Mouse (Mus musculus): Measurements from ENCODE around the gene Adgrf2. TPM values are rescaled to one million over a fixed set of nuclear protein-coding genes. Genes with fewer than 3 reads are reported as not detected.

The Adgrf2 gene
- total and polyA plus RNA-seq, 2 experiments: 0.09 to 0.28 TPM

- Histone ChIP-seq H3K4me3 (ENCODE audit: insufficient read depth, low read depth, low read length) (no peak overlapping the region), H3K27ac (replicated peaks; ENCODE audit: insufficient read depth, low read depth, low read length) (no peak overlapping the region), H3K4me1 (ENCODE audit: control insufficient read depth, insufficient read depth, low read length) (no peaks in the 10 kb centered on the region), H3K79me2 (ENCODE audit: control insufficient read depth, insufficient read depth, low read length) (no peaks in the 10 kb centered on the region), H3K27me3 (ENCODE audit: control insufficient read depth, insufficient read depth, low read length) (no peaks in the 10 kb centered on the region), H3K9ac (ENCODE audit: low read depth, low read length) (no peak overlapping the region), H3K36me3 (ENCODE audit: control insufficient read depth, insufficient read depth, low read length) (no peaks in the 10 kb centered on the region)
- no peak for DNase-seq (ENCODE audit: extremely low read depth, low read depth, low spot score)
- TF ChIP-seq CTCF (IDR thresholded peaks at IDR 0.05; ENCODE audit: low read depth, low read length): no peak
- TF ChIP-seq POLR2A (IDR thresholded peaks at IDR 0.05; ENCODE audit: extremely low read depth, insufficient read depth, low read length): no peak
- WGBS: 77% methylated on average over 8 of the region's 8 CpGs
These were observed 51.4 kb downstream of the Adgrf2 start for GRCm38 (mm10) chr17:42690531-42690930.

Other genes starting within 250 kb of the Adgrf2 start
- gene Opn5, start 130.8 kb downstream of the Adgrf2 start, total RNA-seq (2014; rRNA removed): not detected in 2 replicates
- not detected in 2 replicates for gene Opn5, start 130.8 kb downstream of the Adgrf2 start, polyA plus RNA-seq (2012; rRNA removed)
- not detected in 2 replicates for gene Adgrf4, start 49.9 kb downstream of the Adgrf2 start, total RNA-seq (2014; rRNA removed)
- gene Adgrf4, start 49.9 kb downstream of the Adgrf2 start, polyA plus RNA-seq (2012; rRNA removed): 0.04 TPM in 1 of 2 replicates, not detected in the other
- gene Cd2ap, start 134.5 kb upstream of the Adgrf2 start, total RNA-seq (2014; rRNA removed): 20.6 and 20.9 TPM in 2 replicates
- 6.0 and 8.1 TPM in 2 replicates for gene Cd2ap, start 134.5 kb upstream of the Adgrf2 start, polyA plus RNA-seq (2012; rRNA removed)

All from liver, adult 2 months (tissue).